Mouse (Mus musculus) ES-Bruce4 (cell line): ENCODE results near the gene Defb20. TPM values are rescaled to one million over a fixed set of nuclear protein-coding genes. Genes with fewer than 3 reads are reported as not detected.

Experiments
- H3K27ac ChIP-seq: 2 replicates; pipeline ENCODE4 v1.5.1; 2012; ENCODE audit warnings: low read length, inconsistent platforms; ENCODE audit not compliant: insufficient read depth
- H3K27me3 ChIP-seq: 2 replicates; pipeline ENCODE4 v1.6.1; 2012; ENCODE audit warnings: mild to moderate bottlenecking, low read length, inconsistent platforms; ENCODE audit not compliant: control insufficient read depth, poor library complexity, insufficient read depth, severe bottlenecking
- H3K36me3 ChIP-seq: 2 replicates; pipeline ENCODE4 v1.6.1; 2012; ENCODE audit warnings: inconsistent platforms, mild to moderate bottlenecking, low read length, moderate library complexity; ENCODE audit not compliant: control insufficient read depth, poor library complexity, insufficient read depth, severe bottlenecking
- H3K4me1 ChIP-seq: one replicate; pipeline ENCODE4 v1.8.1; 2011; ENCODE audit warnings: low read length; ENCODE audit not compliant: control insufficient read depth, insufficient read depth
- H3K4me3 ChIP-seq: 2 replicates; pipeline ENCODE4 v1.5.1; 2011; ENCODE audit warnings: low read depth, mild to moderate bottlenecking, low read length
- H3K9ac ChIP-seq: 2 replicates; pipeline ENCODE4 v1.6.1; 2012; ENCODE audit warnings: low read depth, mild to moderate bottlenecking, inconsistent platforms; ENCODE audit not compliant: poor library complexity, severe bottlenecking
- H3K9me3 ChIP-seq: replicated peaks from 2 replicates; pipeline ENCODE4 v1.6.1; 2012; ENCODE audit warnings: mild to moderate bottlenecking, low read length, inconsistent platforms; ENCODE audit not compliant: control insufficient read depth, poor library complexity, insufficient read depth, severe bottlenecking
- CTCF ChIP-seq: IDR thresholded peaks from one replicate; pipeline ENCODE4 v1.8.1; 2011; ENCODE audit warnings: low read depth, low read length
- EP300 ChIP-seq: IDR thresholded peaks from 2 replicates; pipeline ENCODE4 v1.6.1; 2011; ENCODE audit warnings: low read depth, low read length; ENCODE audit not compliant: insufficient read depth
- POLR2A ChIP-seq: IDR thresholded peaks from one replicate; pipeline ENCODE4 v1.8.1; 2011; ENCODE audit warnings: low read length; ENCODE audit not compliant: insufficient read depth
- polyA plus RNA-seq: library from polyadenylated mRNA; stranded (reverse); fragments of >200 nt; gene quantifications from 2 replicates; pipeline ENCODE4 v1.2.4, GENCODE M21; 2011; ENCODE audit warnings: low read depth; ENCODE audit not compliant: missing spikeins, insufficient read depth, insufficient read length

Gene Defb20
- polyA plus RNA-seq, 1 experiment = not detected

- Histone ChIP-seq H3K9me3 (no peaks in the 10 kb centered on the region), H3K4me1 (no peaks in the 10 kb centered on the region), H3K27ac (no peak overlapping the region), H3K4me3 (no peak overlapping the region), H3K27me3 (no peaks in the 10 kb centered on the region), H3K36me3 (no peaks in the 10 kb centered on the region), H3K9ac (no peak overlapping the region)
- TF ChIP-seq EP300 (no peak), POLR2A (no peak), CTCF (peak; percentile 19)
Observed at GRCm38 (mm10) chr2:152500863-152501229, 24.0 kb downstream of the Defb20 start.

- H3K27ac ChIP-seq = no peak overlapping the region
- H3K4me3 ChIP-seq = no peak overlapping the region
- H3K36me3 ChIP-seq = no peaks in the 10 kb centered on the region
- no peak overlapping the region for H3K9ac ChIP-seq
- no peaks in the 10 kb centered on the region; the same call in 1 of the 2 replicates for H3K27me3 ChIP-seq
- no peaks in the 10 kb centered on the region for H3K4me1 ChIP-seq
- no peak for TF ChIP-seq CTCF
- TF ChIP-seq EP300 = no peak
- TF ChIP-seq POLR2A = no peak
- no peaks in the 10 kb centered on the region for H3K9me3 ChIP-seq
Observed at GRCm38 (mm10) chr2:152503950-152504349, 27.1 kb downstream of the Defb20 start.

- Histone ChIP-seq H3K9ac (no peak within 1 kb of the TSS), H3K9me3 (no peaks in the 10 kb centered on the region), H3K36me3 (no peaks in the 10 kb centered on the region), H3K4me3 (no peak within 1 kb of the TSS), H3K27me3 (no peaks in the 10 kb centered on the region; the same call in 1 of the 2 replicates), H3K27ac (no peak within 1 kb of the TSS), H3K4me1 (no peaks in the 10 kb centered on the region)
- no peak for TF ChIP-seq POLR2A
- no peak for TF ChIP-seq EP300
- no peak for TF ChIP-seq CTCF
Observed at GRCm38 (mm10) chr2:152511592-152511991, 34.7 kb downstream of the Defb20 start, which contains the start of gene Defb26. Gene Defb26 (minus strand): TSS chr2:152511692.

GRCm38 (mm10) chr2:152516084-152516483, 39.2 kb downstream of the Defb20 start:
- Histone ChIP-seq H3K27me3 (no peaks in the 10 kb centered on the region), H3K4me1 (no peaks in the 10 kb centered on the region), H3K27ac (no peak overlapping the region), H3K9me3 (no peaks in the 10 kb centered on the region), H3K9ac (no peak overlapping the region), H3K4me3 (no peak overlapping the region), H3K36me3 (no peaks in the 10 kb centered on the region)
- TF ChIP-seq EP300 = no peak
- TF ChIP-seq POLR2A = no peak
- TF ChIP-seq CTCF = no peak

- no peak for TF ChIP-seq CTCF
- TF ChIP-seq EP300 = no peak
- TF ChIP-seq POLR2A = no peak
- Histone ChIP-seq H3K4me3 (no peak within 1 kb of the TSS), H3K9me3 (peaks cover 5% of the 10 kb centered on the region; the same call in 1 of the 2 replicates), H3K9ac (no peak within 1 kb of the TSS), H3K4me1 (no peaks in the 10 kb centered on the region), H3K27ac (no peak within 1 kb of the TSS), H3K27me3 (no peaks in the 10 kb centered on the region), H3K36me3 (no peaks in the 10 kb centered on the region)
Observed at GRCm38 (mm10) chr2:152517981-152518380, 41.1 kb downstream of the Defb20 start, which contains the start of gene Defb28. Gene Defb28 (plus strand): TSS chr2:152518255.

Other genes starting within 250 kb of the Defb20 start
- gene Tbc1d20, start 183.2 kb upstream of the Defb20 start, polyA plus RNA-seq = 27.7 and 32.3 TPM in 2 replicates
- gene Rbck1, start 144.4 kb upstream of the Defb20 start, polyA plus RNA-seq = 86.7 and 89.1 TPM in 2 replicates
- gene Trib3, start 133.0 kb upstream of the Defb20 start, polyA plus RNA-seq = 11.4 and 12.3 TPM in 2 replicates
- 1.1 TPM in 1 of 2 replicates, not detected in the other for gene Nrsn2, start 100.4 kb upstream of the Defb20 start, polyA plus RNA-seq
- gene Sox12, start 79.0 kb upstream of the Defb20 start, polyA plus RNA-seq = 27.5 and 31.3 TPM in 2 replicates
- gene Zcchc3, start 62.0 kb upstream of the Defb20 start, polyA plus RNA-seq = 26.7 and 30.6 TPM in 2 replicates
- gene 6820408C15Rik, start 61.5 kb upstream of the Defb20 start, polyA plus RNA-seq = not detected in 2 replicates
- not detected in 2 replicates for gene Defb23, start 12.4 kb upstream of the Defb20 start, polyA plus RNA-seq
- gene Defb22, start 13.1 kb downstream of the Defb20 start, polyA plus RNA-seq = not detected in 2 replicates
- gene Defb26, start 34.6 kb downstream of the Defb20 start, polyA plus RNA-seq = not detected in 2 replicates
- not detected in 2 replicates for gene Defb28, start 41.2 kb downstream of the Defb20 start, polyA plus RNA-seq
- not detected in 2 replicates for gene Defb29, start 63.0 kb downstream of the Defb20 start, polyA plus RNA-seq
- not detected in 2 replicates for gene Gm17416, start 92.3 kb downstream of the Defb20 start, polyA plus RNA-seq
- not detected in 2 replicates for gene Defb21, start 95.7 kb downstream of the Defb20 start, polyA plus RNA-seq
- gene Defb19, start 103.2 kb downstream of the Defb20 start, polyA plus RNA-seq = not detected in 2 replicates
- gene Defb45, start 122.3 kb downstream of the Defb20 start, polyA plus RNA-seq = not detected in 2 replicates
- gene Defb36, start 127.3 kb downstream of the Defb20 start, polyA plus RNA-seq = not detected in 2 replicates
- not detected in 2 replicates for gene Defb25, start 146.0 kb downstream of the Defb20 start, polyA plus RNA-seq
- gene Rem1, start 149.9 kb downstream of the Defb20 start, polyA plus RNA-seq = 1.2 and 1.3 TPM in 2 replicates
- gene H13, start 192.4 kb downstream of the Defb20 start, polyA plus RNA-seq = 48.1 and 52.4 TPM in 2 replicates
- 31.2 and 31.5 TPM in 2 replicates for gene Mcts2, start 210.0 kb downstream of the Defb20 start, polyA plus RNA-seq